Mouse (Mus musculus) embryo, embryonic 9.5 days (tissue): ENCODE data around the gene Gria3.

ENCODE experiments used
- DNase-seq: peaks from one replicate; pipeline ENCODE4 v3.0.0-alpha.2; 2017; ENCODE audit errors: extremely low spot score

The Gria3 gene

GRCm38 (mm10) chrX:41400058-41400904, at the start of gene Gria3:
Gene Gria3, plus strand, starts transcription at chrX:41400854.
- DNase-seq, result peak; percentile 36

- no peak for DNase-seq
Measured at GRCm38 (mm10) chrX:41387086-41387485, 13.6 kb upstream of the Gria3 start.

GRCm38 (mm10) chrX:41389079-41389478, 11.6 kb upstream of the Gria3 start:
- DNase-seq, result no peak

GRCm38 (mm10) chrX:41398482-41398881, 2.2 kb upstream of the Gria3 start:
- DNase-seq, result no peak

GRCm38 (mm10) chrX:41401186-41401585, 532 bp downstream of the Gria3 start:
- DNase-seq, result no peak

- DNase-seq, result peak; percentile 42
Measured at GRCm38 (mm10) chrX:41401590-41402240, 1.1 kb downstream of the Gria3 start.

- DNase-seq, result no peak
Measured at GRCm38 (mm10) chrX:41402656-41403055, 2.0 kb downstream of the Gria3 start.

GRCm38 (mm10) chrX:41406288-41406687, 5.6 kb downstream of the Gria3 start:
- DNase-seq, result no peak

GRCm38 (mm10) chrX:41409791-41410190, 9.1 kb downstream of the Gria3 start:
- no peak for DNase-seq

- no peak for DNase-seq
Measured at GRCm38 (mm10) chrX:41425651-41426050, 25.0 kb downstream of the Gria3 start.

GRCm38 (mm10) chrX:41428011-41428410, 27.4 kb downstream of the Gria3 start:
- DNase-seq, result no peak

- no peak for DNase-seq
Measured at GRCm38 (mm10) chrX:41435541-41435940, 34.9 kb downstream of the Gria3 start.

- no peak for DNase-seq
Measured at GRCm38 (mm10) chrX:41438841-41439240, 38.2 kb downstream of the Gria3 start.

GRCm38 (mm10) chrX:41448876-41449275, 48.2 kb downstream of the Gria3 start:
- DNase-seq, result no peak

GRCm38 (mm10) chrX:41477486-41477885, 76.8 kb downstream of the Gria3 start:
- DNase-seq, result no peak

- no peak for DNase-seq
Measured at GRCm38 (mm10) chrX:41496528-41496927, 95.9 kb downstream of the Gria3 start.

- DNase-seq, result no peak
Measured at GRCm38 (mm10) chrX:41505371-41505770, 104.7 kb downstream of the Gria3 start.

GRCm38 (mm10) chrX:41507959-41508358, 107.3 kb downstream of the Gria3 start:
- no peak for DNase-seq

- DNase-seq, result no peak
Measured at GRCm38 (mm10) chrX:41514982-41515381, 114.3 kb downstream of the Gria3 start.

GRCm38 (mm10) chrX:41532511-41532910, 131.9 kb downstream of the Gria3 start:
- DNase-seq, result no peak

GRCm38 (mm10) chrX:41535886-41536285, 135.2 kb downstream of the Gria3 start:
- no peak for DNase-seq

- no peak for DNase-seq
Measured at GRCm38 (mm10) chrX:41562296-41563060, 161.8 kb downstream of the Gria3 start.
